Mouse (Mus musculus) cortical plate, adult 2 months (tissue): ENCODE measurements around the gene Nxf3. TPM values are rescaled to one million over a fixed set of nuclear protein-coding genes. Genes with fewer than 3 reads are reported as not detected.
"Not testable (repeated sequence)": the region's sequence is repeated elsewhere in the genome, so short reads cannot be mapped to it uniquely, and the experiment has no call there.

Experiments
- H3K27ac ChIP-seq: fragments of 200-500 bp; 2 replicates; pipeline ENCODE4 v1.5.1; 2012; ENCODE audit warnings: low read length, control low read depth, inconsistent platforms; ENCODE audit not compliant: insufficient read depth
- H3K4me1 ChIP-seq: fragments of 200-500 bp; 2 replicates; pipeline ENCODE4 v1.6.1; 2011; ENCODE audit warnings: low read length; ENCODE audit not compliant: control insufficient read depth, insufficient read depth
- H3K4me3 ChIP-seq: fragments of 200-500 bp; 2 replicates; pipeline ENCODE4 v1.5.1; 2011; ENCODE audit warnings: mild to moderate bottlenecking, low read length, control low read depth; ENCODE audit not compliant: insufficient read depth
- CTCF ChIP-seq: fragments of 200-500 bp; IDR thresholded peaks from 2 replicates; pipeline ENCODE4 v1.5.1; 2011; ENCODE audit warnings: mild to moderate bottlenecking, control low read depth, low read length; ENCODE audit not compliant: insufficient read depth; ENCODE audit errors: extremely low read depth
- POLR2A ChIP-seq: fragments of 200-500 bp; IDR thresholded peaks from 2 replicates; pipeline ENCODE4 v1.6.1; 2011; ENCODE audit warnings: mild to moderate bottlenecking, low read length, control low read depth; ENCODE audit not compliant: insufficient read depth; ENCODE audit errors: extremely low read depth
- polyA plus RNA-seq: library from polyadenylated mRNA; depleted of rRNA; stranded (reverse); fragments of >200 nt; gene quantifications from 2 replicates; pipeline ENCODE4 v1.2.3, GENCODE M21; 2012; rRNA removed

The Nxf3 gene
- polyA plus RNA-seq, 1 experiment, result 0.23 TPM

DNA sequence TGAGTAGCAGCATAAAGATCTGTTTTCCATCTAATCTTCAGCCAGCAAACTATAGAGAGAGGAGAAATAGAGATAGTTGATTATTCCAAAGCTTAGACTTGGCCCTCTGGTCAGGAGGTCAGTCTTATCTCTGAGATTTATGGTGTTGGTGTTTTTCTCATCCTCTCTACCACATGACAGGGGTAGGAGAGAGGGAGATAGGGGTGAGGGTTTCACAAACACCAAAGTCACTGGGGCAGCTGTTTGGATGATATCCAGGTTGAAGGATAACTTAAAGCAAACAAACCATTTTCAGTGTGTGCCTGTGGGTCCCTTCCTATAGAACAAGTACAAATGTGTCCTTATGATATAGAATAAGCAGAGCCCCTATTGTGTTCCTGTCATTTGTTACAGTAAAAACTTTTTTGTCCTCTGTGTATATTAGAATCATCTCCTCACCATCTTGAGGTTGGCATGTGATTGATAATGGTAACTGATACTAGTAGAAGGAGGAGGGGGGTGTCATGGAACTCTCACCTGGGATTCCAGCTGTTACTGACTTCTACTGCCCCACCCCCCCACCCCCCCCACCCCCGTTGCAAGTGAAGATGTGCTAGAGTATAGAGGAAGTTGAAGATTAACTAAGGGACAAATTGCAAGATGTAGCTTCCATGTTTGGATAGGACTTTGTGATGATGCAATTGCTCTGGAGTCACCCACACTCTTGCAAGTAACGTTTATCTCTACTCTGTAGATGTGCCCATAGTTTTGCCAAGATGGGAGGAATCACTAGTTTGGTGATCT lies 7.6 kb upstream of the Nxf3 start:
- TF ChIP-seq CTCF, result no peak
- no peak for TF ChIP-seq POLR2A
- H3K4me3 ChIP-seq, result no peak overlapping the region
- H3K27ac ChIP-seq, result no peak overlapping the region
- H3K4me1 ChIP-seq, result no peaks in the 10 kb centered on the region; the same call in 1 of the 2 replicates

DNA sequence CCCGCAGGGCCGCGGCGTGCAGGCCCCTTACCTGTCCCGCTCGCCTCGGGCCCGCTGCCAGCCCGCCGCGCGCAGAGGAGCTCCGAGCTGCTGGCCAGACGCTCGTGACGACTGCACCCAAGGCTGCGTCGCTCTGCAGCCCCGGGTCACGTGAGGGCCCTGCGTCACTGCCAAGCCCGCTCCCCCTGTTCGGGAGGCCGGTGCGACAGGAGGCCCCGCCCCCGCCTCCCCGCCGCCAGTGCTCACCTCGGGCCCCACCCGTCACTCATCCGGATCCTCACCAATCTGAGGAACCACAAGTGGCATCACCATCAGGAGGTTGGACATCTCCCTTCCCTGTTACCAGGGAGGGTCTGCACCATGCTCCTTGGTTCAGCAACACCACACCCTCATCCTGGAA lies 17.0 kb downstream of the Nxf3 start, which contains the start of gene Bex2:
Bex2 (minus strand) TSS at position 217 of the 400 bp plus-strand sequence.
- H3K27ac ChIP-seq, H3K4me1 ChIP-seq: not testable (repeated sequence)
- peak within 1 kb of the TSS; percentile 64 for H3K4me3 ChIP-seq

GRCm38 (mm10) chrX:136067201-136067991 lies 17.7 kb downstream of the Nxf3 start:
- not testable (repeated sequence) for H3K4me1 ChIP-seq, H3K27ac ChIP-seq
- peak overlapping the region; percentile 64 for H3K4me3 ChIP-seq

GRCm38 (mm10) chrX:136060698-136061097 lies 24.4 kb downstream of the Nxf3 start:
- H3K4me3 ChIP-seq, result no peak overlapping the region
- no peaks in the 10 kb centered on the region for H3K4me1 ChIP-seq
- TF ChIP-seq CTCF (no peak), POLR2A (no peak)
- H3K27ac ChIP-seq, result no peak overlapping the region

DNA sequence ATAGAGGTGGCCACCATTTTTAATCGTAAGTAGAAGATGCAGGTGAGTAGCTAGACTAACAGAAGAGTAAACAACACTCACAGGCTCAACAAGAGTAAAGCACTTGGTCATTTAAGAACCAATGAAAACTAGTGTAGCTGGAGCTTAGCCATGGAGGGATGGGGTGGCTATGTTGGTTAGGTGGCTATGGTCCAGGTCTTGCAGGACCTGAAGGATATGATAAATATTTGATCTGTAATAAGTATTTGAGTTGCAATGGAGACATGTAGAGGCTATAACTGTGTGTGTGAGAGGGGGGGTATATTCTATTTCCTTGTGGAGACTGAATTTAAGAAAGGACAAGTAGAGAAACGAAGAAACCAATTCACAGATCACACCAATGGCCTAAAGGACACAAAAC lies 33.8 kb downstream of the Nxf3 start:
- no peak for TF ChIP-seq CTCF
- TF ChIP-seq POLR2A, result no peak
- no peak overlapping the region for H3K27ac ChIP-seq
- H3K4me1 ChIP-seq, result no peaks in the 10 kb centered on the region
- no peak overlapping the region for H3K4me3 ChIP-seq

GRCm38 (mm10) chrX:136047528-136047927 lies 37.5 kb downstream of the Nxf3 start:
- Histone ChIP-seq H3K27ac (no peak overlapping the region), H3K4me3 (no peak overlapping the region), H3K4me1 (no peaks in the 10 kb centered on the region)
- no peak for TF ChIP-seq POLR2A
- TF ChIP-seq CTCF, result peak; percentile 38; the same call in 1 of the 2 replicates

GRCm38 (mm10) chrX:136043726-136044125 lies 41.3 kb downstream of the Nxf3 start:
- Histone ChIP-seq H3K4me1 (no peaks in the 10 kb centered on the region), H3K27ac (no peak overlapping the region), H3K4me3 (no peak overlapping the region)
- TF ChIP-seq POLR2A, result no peak
- no peak for TF ChIP-seq CTCF

GRCm38 (mm10) chrX:136032799-136033763 lies 52.0 kb downstream of the Nxf3 start, which contains the start of gene Arxes1:
Arxes1 (plus strand) TSS chrX:136033367.
- not testable (repeated sequence) for H3K4me1 ChIP-seq, H3K27ac ChIP-seq
- peak within 1 kb of the TSS; percentile 31 for H3K4me3 ChIP-seq

- Histone ChIP-seq H3K4me3 (no peak overlapping the region), H3K27ac (no peak overlapping the region), H3K4me1 (no peaks in the 10 kb centered on the region; the same call in 1 of the 2 replicates)
- TF ChIP-seq CTCF (no peak), POLR2A (no peak)
Observed at GRCm38 (mm10) chrX:136030331-136030730, 54.7 kb downstream of the Nxf3 start.

Other genes with a start within 250 kb of the Nxf3 start
- gene Gprasp2, start 246.2 kb downstream of the Nxf3 start, polyA plus RNA-seq, result 91.8 and 112 TPM in 2 replicates
- 79.4 and 82.0 TPM in 2 replicates for gene Arxes2, start 91.4 kb downstream of the Nxf3 start, polyA plus RNA-seq
- 16.7 and 17.4 TPM in 2 replicates for gene Arxes1, start 51.9 kb downstream of the Nxf3 start, polyA plus RNA-seq
- gene Bex2, start 17.0 kb downstream of the Nxf3 start, polyA plus RNA-seq, result 326 and 347 TPM in 2 replicates
- 22.9 and 23.4 TPM in 2 replicates for gene Bex4, start 53.7 kb upstream of the Nxf3 start, polyA plus RNA-seq
- 63.0 and 64.1 TPM in 2 replicates for gene Tceal8, start 87.1 kb upstream of the Nxf3 start, polyA plus RNA-seq
- gene Tceal5, start 118.6 kb upstream of the Nxf3 start, polyA plus RNA-seq, result 162 and 186 TPM in 2 replicates
- gene Tceal7, start 129.5 kb upstream of the Nxf3 start, polyA plus RNA-seq, result 1.4 and 1.7 TPM in 2 replicates
- gene Bex1, start 130.3 kb upstream of the Nxf3 start, polyA plus RNA-seq, result 88.0 and 94.0 TPM in 2 replicates
- gene Tceal9, start 159.8 kb upstream of the Nxf3 start, polyA plus RNA-seq, result 104 TPM in 2 replicates
- gene Bex3, start 185.0 kb upstream of the Nxf3 start, polyA plus RNA-seq, result 440 and 459 TPM in 2 replicates